Comparison of ENCODE assay signal across 20 mouse cellular contexts in the genomic region with DNA sequence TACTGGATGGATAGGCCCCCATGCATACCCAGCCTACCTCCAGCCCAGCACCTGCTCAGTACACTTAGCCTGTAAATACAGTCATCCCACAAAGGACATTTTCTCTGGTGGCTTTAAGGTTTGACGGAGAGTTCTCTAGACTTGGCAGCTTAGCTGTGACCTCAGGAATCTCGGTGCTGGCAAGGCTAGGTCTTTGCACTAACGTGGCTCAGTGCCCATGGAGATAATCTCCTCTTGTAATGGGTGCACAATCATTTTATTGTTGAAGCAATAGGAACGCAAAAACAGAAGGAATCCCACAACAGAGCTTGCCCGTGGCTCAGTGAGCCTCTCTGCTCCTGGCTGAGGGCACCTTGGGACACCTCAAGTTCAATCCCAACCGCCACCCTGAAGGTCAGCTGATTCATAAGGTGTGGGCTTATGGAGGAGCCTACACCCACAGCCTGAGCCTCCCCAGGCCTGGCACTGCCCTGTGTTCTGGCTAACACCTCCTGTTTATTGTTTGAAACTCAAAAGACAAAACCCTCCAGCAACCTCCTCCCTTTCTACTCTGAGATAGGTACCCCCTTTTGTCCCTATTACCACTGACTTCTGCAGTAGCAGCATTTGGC. TPM values are rescaled to one million over a fixed set of nuclear protein-coding genes. Genes with fewer than 3 reads are reported as not detected.
DNase-seq lines count a peak whose midpoint lies in the region; ATAC-seq and TF ChIP-seq lines count a peak whose summit lies in the region.
"Had no signal": no experiment of that assay in that cellular context is flagged by ENCODE, and none has a peak within 500 bp of the region (broad histone marks: within the 10 kb centered on the region; RNA-seq: fewer than 3 reads in every experiment).

No protein-coding gene starts in this region.

- H3K9ac ChIP-seq in heart, postnatal 0 days (replicated peaks; ENCODE audit: low read depth, low read length): no peak overlapping the region
- H3K9ac ChIP-seq in heart, embryonic 12.5 days: no peak overlapping the region
- no peak overlapping the region for H3K9ac ChIP-seq in midbrain, embryonic 11.5 days (ENCODE audit: low read length)
- H3K9ac ChIP-seq in midbrain, embryonic 15.5 days: no peak overlapping the region
- H3K9ac ChIP-seq: limb, embryonic 13.5 days; neural tube, embryonic 13.5 days had no signal

- H3K36me3 ChIP-seq in heart, postnatal 0 days (replicated peaks; ENCODE audit: control insufficient read depth, insufficient read depth, low read length): no peaks in the 10 kb centered on the region
- no peaks in the 10 kb centered on the region for H3K36me3 ChIP-seq in heart, embryonic 12.5 days
- no peaks in the 10 kb centered on the region for H3K36me3 ChIP-seq in midbrain, embryonic 11.5 days (ENCODE audit: control insufficient read depth, insufficient read depth, low read length)
- no peaks in the 10 kb centered on the region for H3K36me3 ChIP-seq in midbrain, embryonic 15.5 days (replicated peaks)
- H3K36me3 ChIP-seq: limb, embryonic 13.5 days; midbrain, embryonic 10.5 days; neural tube, embryonic 13.5 days had no signal

- no peak; the same call in 1 of the 2 replicates for ATAC-seq in heart, postnatal 0 days (ENCODE audit: insufficient read depth, low read depth)
- ATAC-seq in heart, embryonic 12.5 days (ENCODE audit: insufficient number of reproducible peaks, low FRiP score): no peak
- ATAC-seq in midbrain, embryonic 11.5 days (ENCODE audit: low FRiP score): no peak
- no peak for ATAC-seq in midbrain, embryonic 15.5 days (replicated peaks)
- no peak for ATAC-seq in cerebellum, adult (ENCODE audit: insufficient number of reproducible peaks, low FRiP score, low TSS enrichment)
- ATAC-seq: hindbrain, embryonic 16.5 days had no signal

- peak overlapping the region; percentile 39 for H3K27ac ChIP-seq in heart, postnatal 0 days (ENCODE audit: low read depth)
- no peak overlapping the region for H3K27ac ChIP-seq in heart, embryonic 12.5 days (ENCODE audit: poor library complexity, severe bottlenecking)
- H3K27ac ChIP-seq in midbrain, embryonic 11.5 days (ENCODE audit: low read depth, low read length): no peak overlapping the region
- H3K27ac ChIP-seq in midbrain, embryonic 15.5 days: no peak overlapping the region
- H3K27ac ChIP-seq in olfactory bulb, adult 2 months (ENCODE audit: insufficient read depth, low read depth, low read length): peak overlapping the region; percentile 51; the same call in 1 of the 2 replicates
- H3K27ac ChIP-seq: limb, embryonic 13.5 days; midbrain, embryonic 10.5 days; neural tube, embryonic 13.5 days had no signal

- DNase-seq in adrenal gland, postnatal 10 days: peak; percentile 57
- DNase-seq in adrenal gland, adult 18-20 months (ENCODE audit: low spot score in 2 of 2): no peak
- DNase-seq in heart, postnatal 0 days (ENCODE audit: low spot score): peak; percentile 51
- DNase-seq in midbrain, embryonic 11.5 days (ENCODE audit: low spot score, missing footprints): peak; percentile 56
- DNase-seq: cerebellum, adult 9-10 months; gastrocnemius, postnatal 10 days; kidney, adult 18-20 months; kidney, postnatal 10 days; lung, adult 2 months; lung, postnatal 36 days; retina, postnatal 1 day; thymus, adult 18-20 months had no signal

- no peaks in the 10 kb centered on the region for H3K9me3 ChIP-seq in heart, postnatal 0 days (replicated peaks; ENCODE audit: control insufficient read depth, low read length)
- H3K9me3 ChIP-seq in heart, embryonic 12.5 days (replicated peaks): no peaks in the 10 kb centered on the region
- H3K9me3 ChIP-seq in midbrain, embryonic 11.5 days (ENCODE audit: control insufficient read depth, low read length): no peaks in the 10 kb centered on the region
- H3K9me3 ChIP-seq in midbrain, embryonic 15.5 days: no peaks in the 10 kb centered on the region
- H3K9me3 ChIP-seq: limb, embryonic 13.5 days; midbrain, embryonic 10.5 days; neural tube, embryonic 13.5 days had no signal

- no peak for TF ChIP-seq POLR2A in olfactory bulb, adult 2 months (IDR thresholded peaks at IDR 0.05; ENCODE audit: insufficient read depth, low read depth, low read length)

- no peak for TF ChIP-seq CTCF in heart, postnatal 0 days (IDR thresholded peaks at IDR 0.05; ENCODE audit: low read depth)
- TF ChIP-seq CTCF in olfactory bulb, adult 2 months (IDR thresholded peaks at IDR 0.05; ENCODE audit: insufficient read depth, low read depth, low read length): no peak

- H3K4me1 ChIP-seq in heart, postnatal 0 days (ENCODE audit: control insufficient read depth, insufficient read depth): peaks cover 48% of the 10 kb centered on the region
- H3K4me1 ChIP-seq in heart, embryonic 12.5 days (replicated peaks): peaks cover 53% of the 10 kb centered on the region
- no peaks in the 10 kb centered on the region for H3K4me1 ChIP-seq in midbrain, embryonic 11.5 days (ENCODE audit: control insufficient read depth, insufficient read depth, low read length)
- H3K4me1 ChIP-seq in midbrain, embryonic 15.5 days: no peaks in the 10 kb centered on the region
- peaks cover 38% of the 10 kb centered on the region for H3K4me1 ChIP-seq in olfactory bulb, adult 2 months (ENCODE audit: control insufficient read depth, insufficient read depth, low read length)

- TF ChIP-seq EP300 in heart, postnatal 0 days (IDR thresholded peaks at IDR 0.05; ENCODE audit: low read depth): no peak

- 18% methylated on average over 6 of the region's 6 CpGs for WGBS in heart, postnatal 0 days
- WGBS in heart, embryonic 12.5 days: 66% methylated on average over 6 of the region's 6 CpGs
- 59% methylated on average over 6 of the region's 6 CpGs for WGBS in midbrain, embryonic 11.5 days
- 48% methylated on average over 6 of the region's 6 CpGs for WGBS in midbrain, embryonic 15.5 days
- 69% methylated on average over 6 of the region's 6 CpGs for WGBS in olfactory bulb, adult 2 months

- no peaks in the 10 kb centered on the region for H3K27me3 ChIP-seq in heart, postnatal 0 days (ENCODE audit: control insufficient read depth, insufficient read depth, low read length)
- no peaks in the 10 kb centered on the region; the same call in 1 of the 2 replicates for H3K27me3 ChIP-seq in heart, embryonic 12.5 days (replicated peaks)
- H3K27me3 ChIP-seq in midbrain, embryonic 11.5 days (ENCODE audit: control insufficient read depth, insufficient read depth, low read length): no peaks in the 10 kb centered on the region
- H3K27me3 ChIP-seq in midbrain, embryonic 15.5 days (replicated peaks): no peaks in the 10 kb centered on the region
- H3K27me3 ChIP-seq: limb, embryonic 13.5 days; neural tube, embryonic 13.5 days had no signal

- no peak overlapping the region for H3K4me3 ChIP-seq in heart, postnatal 0 days (ENCODE audit: low read depth, low read length)
- no peak overlapping the region for H3K4me3 ChIP-seq in heart, embryonic 12.5 days
- H3K4me3 ChIP-seq in midbrain, embryonic 11.5 days (ENCODE audit: low read depth, low read length): no peak overlapping the region
- H3K4me3 ChIP-seq in midbrain, embryonic 15.5 days: no peak overlapping the region
- no peak overlapping the region for H3K4me3 ChIP-seq in olfactory bulb, adult 2 months (ENCODE audit: insufficient read depth, low read depth, low read length)
- H3K4me3 ChIP-seq: limb, embryonic 13.5 days; midbrain, embryonic 10.5 days; neural tube, embryonic 13.5 days had no signal

- no peak overlapping the region for H3K4me2 ChIP-seq in heart, postnatal 0 days (ENCODE audit: low read depth, low read length)
- no peak overlapping the region for H3K4me2 ChIP-seq in heart, embryonic 12.5 days
- H3K4me2 ChIP-seq in midbrain, embryonic 11.5 days: no peak overlapping the region
- no peak overlapping the region for H3K4me2 ChIP-seq in midbrain, embryonic 15.5 days
- H3K4me2 ChIP-seq: limb, embryonic 13.5 days; neural tube, embryonic 13.5 days had no signal

RNA-seq across cellular contexts. Expression of a gene that starts 27.3 kb away (rescaled TPM):
- 100 to 1,000 TPM; 178 to 213 TPM for total RNA-seq in adrenal gland, postnatal 10 days (2021)
- 100 to 1,000 TPM; 176 to 200 TPM for total RNA-seq in adrenal gland, adult 18-20 months (2021)
- 28.7 and 38.3 TPM in 2 replicates for total RNA-seq in heart, postnatal 0 days (2014; rRNA removed; ENCODE audit: low replicate concordance)
- polyA plus RNA-seq in heart, postnatal 0 days (2015; fragmentation: Nextera tagmentation; extraction: Ambion mirVana): 9.1 and 9.2 TPM in 2 replicates
- polyA plus RNA-seq in heart, embryonic 12.5 days (2016; fragmentation: Nextera tagmentation; extraction: Ambion mirVana): 7.2 and 9.6 TPM in 2 replicates
- polyA plus RNA-seq in midbrain, embryonic 11.5 days (2014; fragmentation: Nextera tagmentation; extraction: Ambion mirVana): 7.3 and 8.6 TPM in 2 replicates
- 5.1 and 5.2 TPM in 2 replicates for polyA plus RNA-seq in midbrain, embryonic 15.5 days (2015; fragmentation: Nextera tagmentation; extraction: Ambion mirVana)
- not detected in 2 replicates for polyA plus RNA-seq in olfactory bulb, adult 2 months (2012; ENCODE audit: insufficient read depth, insufficient read length, low replicate concordance, missing spikeins)

Comparison
In these comparisons a context has a peak if more than half of its experiments do, and no peak if none do; other contexts are left out.
1. DNase-seq: peak in adrenal gland, postnatal 10 days (single experiment), heart, postnatal 0 days (single experiment) and midbrain, embryonic 11.5 days (single experiment); none in adrenal gland, adult 18-20 months (0 of 2).
2. H3K27ac ChIP-seq: peak in heart, postnatal 0 days (single experiment) and olfactory bulb, adult 2 months (single experiment); none in heart, embryonic 12.5 days (single experiment), midbrain, embryonic 11.5 days (single experiment) and midbrain, embryonic 15.5 days (single experiment).